Mouse (Mus musculus) intestine, postnatal 0 days (tissue): Measurements from ENCODE around the gene Knstrn. TPM values are rescaled to one million over a fixed set of nuclear protein-coding genes. Genes with fewer than 3 reads are reported as not detected.
A peak's percentile ranks its signal among the peaks of the same experiment; 100 is the strongest.

Experiments
- ATAC-seq: fragments of 200-750 bp; cut with Nextera tagmentation; 2 replicates; pipeline ENCODE4 v1.8.0; 2017; ENCODE audit warnings: mild to moderate bottlenecking, moderate TSS enrichment, moderate library complexity
- H3K27ac ChIP-seq: fragments of 300-500 bp; sonication (generic); 2 replicates; pipeline ENCODE4 v1.5.1; 2014; ENCODE audit warnings: mild to moderate bottlenecking, low read depth, low read length, moderate library complexity
- H3K27me3 ChIP-seq: fragments of 300-500 bp; sonication (generic); replicated peaks from 2 replicates; pipeline ENCODE4 v1.6.1; 2014; ENCODE audit warnings: low read length, mixed read lengths; ENCODE audit not compliant: control insufficient read depth, insufficient read depth
- H3K36me3 ChIP-seq: fragments of 300-500 bp; sonication (generic); 2 replicates; pipeline ENCODE4 v1.6.1; 2014; ENCODE audit warnings: mild to moderate bottlenecking, moderate library complexity; ENCODE audit not compliant: control insufficient read depth, insufficient read depth
- H3K4me1 ChIP-seq: fragments of 300-500 bp; sonication (generic); replicated peaks from 2 replicates; pipeline ENCODE4 v1.6.1; 2014; ENCODE audit warnings: antibody characterized with exemption, low read length, mixed read lengths; ENCODE audit not compliant: control insufficient read depth, insufficient read depth
- H3K4me2 ChIP-seq: fragments of 300-500 bp; sonication (generic); replicated peaks from 2 replicates; pipeline ENCODE4 v1.6.1; 2014; ENCODE audit warnings: low read depth, mild to moderate bottlenecking, moderate library complexity
- H3K4me3 ChIP-seq: fragments of 300-500 bp; sonication (generic); 2 replicates; pipeline ENCODE4 v1.5.1; 2014; ENCODE audit warnings: low read depth, low read length
- H3K9ac ChIP-seq: fragments of 300-500 bp; sonication (generic); 2 replicates; pipeline ENCODE4 v1.6.1; 2014; ENCODE audit warnings: mild to moderate bottlenecking, low read depth, low read length
- H3K9me3 ChIP-seq: fragments of 300-500 bp; sonication (generic); 2 replicates; pipeline ENCODE4 v1.6.1; 2016; ENCODE audit warnings: mixed run types; ENCODE audit not compliant: control insufficient read depth
- CTCF ChIP-seq: sonication (generic); IDR thresholded peaks from 2 replicates; pipeline ENCODE4 v1.5.1; 2016; ENCODE audit warnings: low read depth, mild to moderate bottlenecking, control low read depth, antibody characterized with exemption, moderate library complexity
- WGBS: fragments of 180-500 bp; shearing (Covaris S2); extraction: QIAGEN DNeasy Blood & Tissue Kit; methylation state at CpG from one replicate; pipeline ENCODE4 v1.1.7; 2014; 5-methylcytosine and 5-hydroxymethylcytosine counted together
- polyA plus RNA-seq: library from polyadenylated mRNA; unstranded; fragments of >200 nt; fragmentation: Nextera tagmentation; extraction: Ambion mirVana; gene quantifications from 2 replicates; pipeline ENCODE4 v1.2.1, GENCODE M21; 2015

Gene Knstrn
- polyA plus RNA-seq, 1 experiment from 2014 or later, result 26.4 TPM

GRCm38 (mm10) chr2:118841774-118842173 lies 28.0 kb downstream of the Knstrn start:
- H3K36me3 ChIP-seq, result no peaks in the 10 kb centered on the region
- no peak overlapping the region for H3K4me2 ChIP-seq
- no peak for ATAC-seq
- no peaks in the 10 kb centered on the region for H3K4me1 ChIP-seq
- no peaks in the 10 kb centered on the region for H3K9me3 ChIP-seq
- no peak overlapping the region for H3K27ac ChIP-seq
- H3K9ac ChIP-seq, result no peak overlapping the region
- 87% methylated on average over 4 of the region's 4 CpGs for WGBS
- no peak overlapping the region for H3K4me3 ChIP-seq
- no peaks in the 10 kb centered on the region for H3K27me3 ChIP-seq
- no peak for TF ChIP-seq CTCF

- no peaks in the 10 kb centered on the region for H3K27me3 ChIP-seq
- no peak overlapping the region for H3K4me3 ChIP-seq
- TF ChIP-seq CTCF, result no peak
- no peak for ATAC-seq
- H3K27ac ChIP-seq, result no peak overlapping the region
- H3K9ac ChIP-seq, result no peak overlapping the region
- 63% methylated on average over 3 of the region's 3 CpGs for whole genome bisulfite sequencing
- H3K36me3 ChIP-seq, result no peaks in the 10 kb centered on the region
- no peaks in the 10 kb centered on the region for H3K4me1 ChIP-seq
- H3K9me3 ChIP-seq, result no peaks in the 10 kb centered on the region
- H3K4me2 ChIP-seq, result no peak overlapping the region
Measured at GRCm38 (mm10) chr2:118844427-118844826, 30.6 kb downstream of the Knstrn start.

GRCm38 (mm10) chr2:118846246-118846645 lies 32.4 kb downstream of the Knstrn start:
- Histone ChIP-seq H3K4me2 (no peak overlapping the region), H3K4me1 (no peaks in the 10 kb centered on the region), H3K27ac (no peak overlapping the region), H3K4me3 (no peak overlapping the region), H3K27me3 (no peaks in the 10 kb centered on the region), H3K9me3 (no peaks in the 10 kb centered on the region), H3K9ac (no peak overlapping the region), H3K36me3 (no peaks in the 10 kb centered on the region)
- TF ChIP-seq CTCF, result no peak
- ATAC-seq, result no peak; the same call in 1 of the 2 replicates
- 36% methylated on average over 7 of the region's 7 CpGs for WGBS

- Histone ChIP-seq H3K9me3 (no peaks in the 10 kb centered on the region), H3K4me1 (no peaks in the 10 kb centered on the region), H3K27ac (no peak overlapping the region), H3K4me3 (no peak overlapping the region), H3K4me2 (no peak overlapping the region), H3K36me3 (no peaks in the 10 kb centered on the region), H3K9ac (no peak overlapping the region), H3K27me3 (no peaks in the 10 kb centered on the region)
- no peak for TF ChIP-seq CTCF
- ATAC-seq, result no peak
- WGBS, result 40% methylated on average over 3 of the region's 3 CpGs
Measured at GRCm38 (mm10) chr2:118851756-118852155, 38.0 kb downstream of the Knstrn start.

- under 1% methylated on average over 34 of the region's 34 CpGs for WGBS
- no peak for TF ChIP-seq CTCF
- H3K36me3 ChIP-seq, result no peaks in the 10 kb centered on the region
- H3K27ac ChIP-seq, result no peak within 1 kb of the TSS
- peak within 1 kb of the TSS; percentile 84 for H3K4me2 ChIP-seq
- H3K4me1 ChIP-seq, result 0 out of 2 replicates have a peak, but pooled peaks cover 6% of the 10 kb centered on the region
- H3K9ac ChIP-seq, result peak within 1 kb of the TSS; percentile 45
- peak within 1 kb of the TSS; percentile 56 for H3K4me3 ChIP-seq
- no peaks in the 10 kb centered on the region for H3K27me3 ChIP-seq
- ATAC-seq, result peak; percentile 99
- H3K9me3 ChIP-seq, result no peaks in the 10 kb centered on the region
Measured at GRCm38 (mm10) chr2:118861454-118862339, 47.9 kb downstream of the Knstrn start, which contains the start of gene Ivd. Gene Ivd, plus strand, starts transcription at chr2:118861954.

- Histone ChIP-seq H3K4me3 (peak overlapping the region; percentile 56), H3K27ac (no peak overlapping the region), H3K36me3 (no peaks in the 10 kb centered on the region), H3K27me3 (no peaks in the 10 kb centered on the region), H3K9ac (peak overlapping the region; percentile 45), H3K4me2 (peak overlapping the region; percentile 84), H3K9me3 (no peaks in the 10 kb centered on the region), H3K4me1 (0 out of 2 replicates have a peak, but pooled peaks cover 6% of the 10 kb centered on the region)
- ATAC-seq, result no peak
- WGBS, result 20% methylated on average over 1 of the region's 3 CpGs
- no peak for TF ChIP-seq CTCF
Measured at GRCm38 (mm10) chr2:118862340-118862675, 48.5 kb downstream of the Knstrn start.
